Mouse (Mus musculus) neural tube, embryonic 14.5 days (tissue): ENCODE data around the gene Myocd. TPM values are rescaled to one million over a fixed set of nuclear protein-coding genes. Genes with fewer than 3 reads are reported as not detected.

Experiments used
- ATAC-seq: fragments of 200-750 bp; cut with Nextera tagmentation; 2 replicates; pipeline ENCODE4 v1.8.0; 2017; ENCODE audit warnings: low read depth, mild to moderate bottlenecking, moderate TSS enrichment, moderate library complexity
- H3K27ac ChIP-seq: fragments of 300-500 bp; sonication (generic); 2 replicates; pipeline ENCODE4 v1.5.1; 2014; ENCODE audit warnings: low read depth, mild to moderate bottlenecking, control low read depth, low read length, moderate library complexity, mixed read lengths
- H3K27me3 ChIP-seq: fragments of 300-500 bp; sonication (generic); 2 replicates; pipeline ENCODE4 v1.6.1; 2014; ENCODE audit warnings: low read length; ENCODE audit not compliant: control insufficient read depth, insufficient read depth
- H3K36me3 ChIP-seq: fragments of 300-500 bp; sonication (generic); 2 replicates; pipeline ENCODE4 v1.6.1; 2014; ENCODE audit warnings: low read length, mixed read lengths; ENCODE audit not compliant: control insufficient read depth, insufficient read depth
- H3K4me1 ChIP-seq: fragments of 300-500 bp; sonication (generic); 2 replicates; pipeline ENCODE4 v1.6.1; 2014; ENCODE audit warnings: low read length; ENCODE audit not compliant: control insufficient read depth, insufficient read depth
- H3K4me2 ChIP-seq: fragments of 300-500 bp; sonication (generic); 2 replicates; pipeline ENCODE4 v1.6.1; 2014; ENCODE audit warnings: mild to moderate bottlenecking, low read depth, low read length, control low read depth
- H3K4me3 ChIP-seq: fragments of 300-500 bp; sonication (generic); 2 replicates; pipeline ENCODE4 v1.5.1; 2014; ENCODE audit warnings: low read depth, low read length, control low read depth, mixed read lengths
- H3K9ac ChIP-seq: fragments of 300-500 bp; sonication (generic); replicated peaks from 2 replicates; pipeline ENCODE4 v1.6.1; 2014; ENCODE audit warnings: low read depth, mild to moderate bottlenecking, control low read depth, low read length, mixed read lengths
- H3K9me3 ChIP-seq: fragments of 300-500 bp; sonication (generic); 2 replicates; pipeline ENCODE4 v1.6.1; 2016; ENCODE audit warnings: low read length; ENCODE audit not compliant: control insufficient read depth
- WGBS: fragments of 180-500 bp; shearing (Covaris S2); extraction: QIAGEN DNeasy Blood & Tissue Kit; methylation state at CpG from one replicate; pipeline ENCODE4 v1.1.7; 2014; 5-methylcytosine and 5-hydroxymethylcytosine counted together
- polyA plus RNA-seq: library from polyadenylated mRNA; unstranded; fragments of >200 nt; fragmentation: Nextera tagmentation; extraction: Ambion mirVana; gene quantifications from 2 replicates; pipeline ENCODE4 v1.2.1, GENCODE M21; 2014

The Myocd gene
- polyA plus RNA-seq, 1 experiment from 2014 or later: 0.47 TPM

DNA sequence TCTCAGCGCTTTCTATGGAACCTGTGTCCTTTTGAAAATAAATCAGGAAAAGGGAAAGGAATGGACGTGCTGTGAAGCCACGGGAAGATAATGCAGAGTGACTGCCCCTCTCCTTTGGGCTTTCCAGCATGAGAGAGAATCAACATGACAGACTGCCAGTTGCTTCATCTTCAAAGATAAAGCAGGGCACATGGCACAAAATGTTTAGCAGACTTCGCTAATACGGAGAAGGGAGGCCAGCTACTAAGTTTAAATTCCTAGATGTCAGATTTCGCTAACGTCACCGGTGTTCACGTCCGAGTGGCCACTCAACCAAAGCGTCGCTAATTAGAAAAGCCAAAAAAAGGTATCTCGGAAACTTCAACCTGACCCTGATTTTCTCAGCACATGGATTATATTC lies 65.1 kb downstream of the Myocd start:
- Histone ChIP-seq H3K4me1 (no peaks in the 10 kb centered on the region), H3K36me3 (no peaks in the 10 kb centered on the region), H3K4me3 (no peak overlapping the region), H3K27ac (no peak overlapping the region), H3K9ac (no peak overlapping the region), H3K27me3 (no peaks in the 10 kb centered on the region), H3K4me2 (no peak overlapping the region), H3K9me3 (no peaks in the 10 kb centered on the region)
- ATAC-seq: no peak
- WGBS: 73% methylated on average over 13 of the region's 13 CpGs

DNA sequence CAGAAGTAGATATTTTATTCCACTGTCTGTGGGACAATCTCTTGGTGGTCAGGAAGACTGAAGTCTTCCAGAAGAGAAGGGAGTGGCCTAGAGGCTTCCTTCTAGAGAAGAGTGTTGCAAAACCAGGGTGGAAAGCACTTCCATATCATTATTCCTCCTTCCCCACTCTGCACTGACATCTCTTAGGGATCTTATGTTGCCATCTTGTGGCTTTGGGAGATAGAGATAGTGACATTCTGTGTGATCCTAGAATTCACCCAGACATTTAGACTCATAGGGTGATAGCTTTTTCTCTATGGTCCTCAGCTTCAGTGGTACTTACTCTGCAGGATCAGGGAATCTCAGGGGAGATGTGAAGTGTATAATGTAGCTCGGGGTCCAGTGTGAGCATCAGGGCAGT lies 66.8 kb downstream of the Myocd start:
- Histone ChIP-seq H3K36me3 (no peaks in the 10 kb centered on the region), H3K4me2 (no peak overlapping the region), H3K9me3 (no peaks in the 10 kb centered on the region), H3K9ac (no peak overlapping the region), H3K4me3 (no peak overlapping the region), H3K4me1 (no peaks in the 10 kb centered on the region), H3K27me3 (no peaks in the 10 kb centered on the region), H3K27ac (no peak overlapping the region)
- ATAC-seq: no peak
- 92% methylated on average over 1 of the region's 1 CpGs for WGBS

DNA sequence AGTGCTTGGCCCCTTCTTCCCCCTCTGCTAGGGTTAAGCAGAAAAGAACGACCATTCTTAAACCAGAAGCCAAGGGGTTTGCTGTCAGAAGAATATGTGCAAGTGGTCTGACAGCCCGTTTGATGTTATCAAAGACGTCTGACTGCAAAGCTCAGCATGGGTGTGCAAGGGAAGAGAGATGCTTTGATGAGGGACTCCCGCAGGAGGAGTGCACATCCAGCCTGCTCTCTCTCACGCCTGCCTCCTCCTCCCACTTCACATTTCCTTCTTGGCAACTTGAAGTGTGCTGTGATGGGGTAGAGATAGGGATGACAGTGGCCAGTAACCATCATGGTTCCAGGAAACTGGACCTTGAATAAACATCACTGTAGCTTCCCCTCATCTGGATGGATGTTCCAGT lies 67.6 kb downstream of the Myocd start:
- H3K36me3 ChIP-seq: no peaks in the 10 kb centered on the region
- H3K27me3 ChIP-seq: no peaks in the 10 kb centered on the region
- H3K4me2 ChIP-seq: no peak overlapping the region
- no peaks in the 10 kb centered on the region for H3K4me1 ChIP-seq
- H3K4me3 ChIP-seq: no peak overlapping the region
- ATAC-seq: no peak
- H3K27ac ChIP-seq: no peak overlapping the region
- WGBS: 61% methylated on average over 5 of the region's 5 CpGs
- no peaks in the 10 kb centered on the region for H3K9me3 ChIP-seq
- no peak overlapping the region for H3K9ac ChIP-seq

DNA sequence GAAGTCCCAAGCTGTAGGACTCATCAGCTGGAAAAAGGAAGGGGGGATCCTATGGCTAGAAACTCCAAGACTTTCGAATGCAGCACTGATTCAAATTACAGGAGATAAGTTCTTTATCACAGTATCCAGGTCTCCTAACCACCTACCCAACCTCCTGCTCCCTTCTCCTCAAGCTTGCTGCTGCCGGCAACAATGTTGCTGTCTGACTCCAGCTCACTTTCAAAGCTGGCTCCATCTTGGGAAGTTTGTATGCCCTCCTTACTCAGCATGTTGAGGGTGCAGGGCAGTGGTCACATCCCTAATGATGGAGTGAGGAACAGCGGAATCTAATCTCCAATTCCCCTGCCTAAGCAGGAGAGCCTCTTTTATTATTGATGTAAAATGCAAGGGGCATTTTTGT lies 71.8 kb downstream of the Myocd start:
- Histone ChIP-seq H3K9me3 (no peaks in the 10 kb centered on the region), H3K4me3 (no peak overlapping the region), H3K36me3 (no peaks in the 10 kb centered on the region), H3K4me2 (no peak overlapping the region), H3K4me1 (no peaks in the 10 kb centered on the region), H3K27me3 (no peaks in the 10 kb centered on the region), H3K27ac (no peak overlapping the region), H3K9ac (no peak overlapping the region)
- no peak for ATAC-seq
- 85% methylated on average over 3 of the region's 3 CpGs for WGBS

DNA sequence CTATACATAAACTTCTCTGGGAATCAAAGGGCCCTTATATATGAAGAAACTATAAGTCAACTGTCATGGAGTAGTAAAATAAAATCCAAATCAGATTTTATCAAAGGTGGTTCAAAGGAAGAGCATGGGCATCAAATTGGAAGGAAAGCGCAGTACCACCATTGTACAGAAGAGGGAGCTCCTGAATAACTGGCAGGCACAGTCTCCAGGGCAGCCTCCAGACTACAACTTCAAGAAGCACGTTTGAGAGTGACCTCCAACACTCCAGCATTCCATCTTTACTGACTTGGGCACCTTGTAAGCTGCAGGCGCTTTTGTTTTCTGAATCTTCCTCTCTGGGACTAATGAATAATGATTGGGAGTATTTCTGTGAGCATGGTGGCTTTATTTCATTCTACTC lies 72.5 kb downstream of the Myocd start:
- Histone ChIP-seq H3K27ac (no peak overlapping the region), H3K27me3 (no peaks in the 10 kb centered on the region), H3K4me1 (no peaks in the 10 kb centered on the region), H3K4me2 (no peak overlapping the region), H3K36me3 (no peaks in the 10 kb centered on the region), H3K4me3 (no peak overlapping the region), H3K9ac (no peak overlapping the region), H3K9me3 (no peaks in the 10 kb centered on the region)
- 5% methylated on average over 3 of the region's 3 CpGs for WGBS
- peak; percentile 61; the same call in 1 of the 2 replicates for ATAC-seq

DNA sequence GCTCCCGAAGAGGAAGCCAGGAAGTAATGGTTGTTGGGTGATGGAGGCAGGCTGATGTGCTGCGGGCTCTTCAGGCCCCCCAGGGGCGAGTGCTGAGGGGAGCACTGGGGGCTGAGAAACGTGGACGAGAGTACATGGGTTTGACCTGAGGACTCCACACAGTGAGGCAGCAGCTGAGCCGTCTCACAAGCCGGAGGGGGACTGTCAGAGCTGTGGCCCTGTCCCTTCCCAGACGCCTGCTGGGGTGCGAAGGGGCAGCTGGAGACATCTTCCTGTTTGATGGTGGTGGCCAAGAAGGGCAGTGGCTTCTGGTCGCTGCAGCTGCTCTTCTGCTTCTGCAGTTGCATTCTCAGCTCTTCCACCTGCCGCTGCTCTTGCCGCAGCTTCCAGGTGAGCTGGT lies 82.8 kb downstream of the Myocd start:
- Histone ChIP-seq H3K9ac (no peak overlapping the region), H3K9me3 (no peaks in the 10 kb centered on the region), H3K4me1 (no peaks in the 10 kb centered on the region), H3K27me3 (no peaks in the 10 kb centered on the region), H3K27ac (no peak overlapping the region), H3K36me3 (no peaks in the 10 kb centered on the region), H3K4me2 (no peak overlapping the region), H3K4me3 (no peak overlapping the region)
- ATAC-seq: no peak
- WGBS: 84% methylated on average over 12 of the region's 12 CpGs

DNA sequence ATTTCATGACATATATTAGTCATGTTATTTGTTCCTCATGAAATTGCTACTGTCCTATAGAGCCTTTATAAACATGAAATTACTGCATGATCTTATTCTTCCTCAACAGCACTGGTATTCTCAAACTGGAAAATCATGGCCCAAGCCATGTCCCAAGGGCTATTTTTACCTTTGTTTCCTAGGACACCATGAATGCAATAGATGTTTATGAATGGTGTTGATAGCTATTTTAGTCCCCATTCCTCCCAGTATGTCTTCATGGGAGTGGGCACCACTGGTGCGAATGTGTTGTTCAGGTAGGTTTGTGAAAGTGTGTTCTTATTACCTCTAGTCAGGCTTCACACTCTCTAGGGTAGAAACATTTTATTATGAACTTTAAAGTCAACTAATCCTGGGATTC lies 84.7 kb downstream of the Myocd start:
- no peaks in the 10 kb centered on the region for H3K4me1 ChIP-seq
- H3K4me3 ChIP-seq: no peak overlapping the region
- H3K27me3 ChIP-seq: no peaks in the 10 kb centered on the region
- no peak overlapping the region for H3K4me2 ChIP-seq
- no peak for ATAC-seq
- H3K36me3 ChIP-seq: no peaks in the 10 kb centered on the region
- 97% methylated on average over 1 of the region's 1 CpGs for WGBS
- no peak overlapping the region for H3K27ac ChIP-seq
- no peaks in the 10 kb centered on the region for H3K9me3 ChIP-seq
- no peak overlapping the region for H3K9ac ChIP-seq

DNA sequence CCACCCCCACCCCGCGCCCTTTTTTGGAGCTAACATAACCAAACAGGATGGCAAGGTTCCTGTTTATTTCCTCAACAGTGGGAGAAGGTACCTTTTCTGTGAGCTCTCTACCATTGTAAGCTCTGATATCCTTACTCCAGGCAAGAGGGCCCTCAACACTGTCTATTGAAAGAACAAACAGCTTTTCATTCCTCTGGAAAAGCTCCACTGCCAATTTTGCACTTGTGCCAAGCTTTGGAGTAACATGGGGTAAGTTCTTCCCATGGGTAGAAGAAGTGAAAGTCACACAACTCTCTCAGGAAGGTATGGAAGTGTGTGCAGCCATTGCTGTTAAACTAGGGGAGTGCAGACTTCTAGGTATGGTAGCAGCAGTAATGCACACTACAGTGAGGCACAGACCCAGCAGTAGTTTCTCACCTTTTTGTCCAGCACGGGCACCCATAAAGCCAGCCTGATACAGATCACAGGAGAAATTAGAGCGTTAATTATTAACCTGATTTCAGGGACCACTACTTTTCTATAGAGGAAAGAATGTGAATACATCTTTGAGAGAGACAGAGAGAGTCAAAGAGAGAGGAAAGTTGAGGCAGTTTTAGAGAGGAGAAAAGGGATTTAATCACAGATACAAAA lies 99.6 kb downstream of the Myocd start:
- no peak overlapping the region for H3K27ac ChIP-seq
- WGBS: 84% methylated on average over 4 of the region's 4 CpGs
- no peak overlapping the region for H3K4me2 ChIP-seq
- no peak for ATAC-seq
- H3K9me3 ChIP-seq: no peaks in the 10 kb centered on the region
- H3K36me3 ChIP-seq: no peaks in the 10 kb centered on the region
- no peaks in the 10 kb centered on the region for H3K4me1 ChIP-seq
- H3K4me3 ChIP-seq: no peak overlapping the region
- no peaks in the 10 kb centered on the region for H3K27me3 ChIP-seq
- H3K9ac ChIP-seq: no peak overlapping the region

DNA sequence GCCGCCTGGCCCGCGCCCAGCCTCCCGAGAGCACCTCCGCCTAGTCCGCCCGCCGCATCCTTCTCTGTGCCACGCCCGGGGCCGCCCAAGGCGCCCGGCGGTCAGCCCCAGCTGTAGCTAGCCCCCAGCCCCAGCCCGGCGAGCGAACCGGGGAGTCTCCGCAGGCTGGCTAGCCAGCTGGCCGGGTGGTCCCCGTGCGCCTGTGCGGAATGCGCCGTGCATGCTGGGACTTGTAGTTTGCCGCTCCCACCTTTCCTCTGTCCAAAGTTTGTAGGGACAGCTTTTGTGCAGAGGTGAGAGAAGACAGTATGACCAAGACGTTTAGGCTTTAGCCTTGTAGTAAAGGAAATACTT lies 107.0 kb downstream of the Myocd start, which contains the start of gene Arhgap44:
Arhgap44 (minus strand) TSS at position 195 of the 354 bp plus-strand sequence.
- Histone ChIP-seq H3K4me3 (peak within 1 kb of the TSS; percentile 90), H3K4me1 (0 out of 2 replicates have a peak, but pooled peaks cover 8% of the 10 kb centered on the region), H3K4me2 (peak within 1 kb of the TSS; percentile 85), H3K27me3 (no peaks in the 10 kb centered on the region; the same call in 1 of the 2 replicates), H3K36me3 (no peaks in the 10 kb centered on the region), H3K9me3 (no peaks in the 10 kb centered on the region), H3K27ac (peak within 1 kb of the TSS; percentile 72; the same call in 1 of the 2 replicates), H3K9ac (peak within 1 kb of the TSS; percentile 89)
- under 1% methylated on average over 27 of the region's 27 CpGs for WGBS
- ATAC-seq: peak; percentile 97
